Mouse (Mus musculus): ENCODE measurements around the gene Agpat1.

DNA sequence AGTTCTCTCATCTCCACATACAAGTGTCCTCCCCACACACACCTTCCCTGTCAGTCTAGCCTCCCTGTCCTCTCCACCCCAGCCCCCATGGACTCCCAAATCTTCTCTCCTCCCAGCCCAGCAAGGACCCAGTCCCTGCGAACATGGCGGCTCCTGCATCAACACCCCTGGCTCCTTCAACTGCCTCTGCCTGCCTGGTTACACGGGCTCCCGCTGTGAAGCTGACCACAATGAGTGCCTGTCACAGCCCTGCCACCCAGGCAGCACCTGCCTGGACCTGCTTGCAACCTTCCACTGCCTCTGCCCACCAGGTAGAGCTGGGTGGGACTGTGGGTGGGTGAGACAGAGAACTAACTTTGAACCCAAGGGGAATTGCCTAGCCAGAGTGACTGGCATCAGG is 34.1 kb upstream of the Agpat1 start:
- TF ChIP-seq POLR2A (IDR thresholded peaks at IDR 0.05; ENCODE audit: control insufficient read depth, extremely low read depth, insufficient read depth, low read length, poor library complexity) (no peak), CTCF (IDR thresholded peaks at IDR 0.05; ENCODE audit: borderline replicate concordance, control insufficient read depth, extremely low read depth, insufficient read depth, low read length, poor library complexity) (no peak)
